Mouse (Mus musculus): ENCODE results near the gene Mtor. TPM values are rescaled to one million over a fixed set of nuclear protein-coding genes. Genes with fewer than 3 reads are reported as not detected.

Mtor gene
- total RNA-seq, 2 experiments from 2014 or later = 87.2 to 89.3 TPM

DNA sequence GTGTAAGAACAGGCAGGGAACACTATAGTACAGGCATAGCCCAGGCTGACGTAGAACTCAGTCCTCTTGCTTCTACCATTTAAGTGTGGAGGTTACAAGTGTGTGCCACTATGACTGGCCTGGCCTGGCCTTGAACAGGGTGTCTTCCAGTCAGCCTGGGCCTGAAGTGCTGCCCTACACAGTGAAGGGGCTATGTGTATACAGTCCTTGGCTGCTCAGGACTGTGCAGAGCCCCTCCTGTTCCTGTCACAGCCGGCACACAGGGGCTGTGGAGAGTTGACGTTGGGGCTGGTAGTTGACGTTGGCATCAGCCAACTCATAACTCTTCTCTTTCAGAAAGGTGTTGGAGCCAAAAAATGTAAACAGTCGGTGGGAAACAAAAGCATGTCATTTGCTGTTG is 133.0 kb downstream of the Mtor start:
- intact Hi-C loops (cut with DNase I) = no loop called here

GRCm38 (mm10) chr4:148583257-148583656 is 134.8 kb downstream of the Mtor start:
- no peak for DNase-seq (ENCODE audit: low spot score in 2 of 2)
- intact Hi-C loops (cut with DNase I) = no loop called here

More for the DNA sequence above, 133.0 kb downstream of the Mtor start:
- no peak for DNase-seq (ENCODE audit: low spot score in 2 of 2)

DNA sequence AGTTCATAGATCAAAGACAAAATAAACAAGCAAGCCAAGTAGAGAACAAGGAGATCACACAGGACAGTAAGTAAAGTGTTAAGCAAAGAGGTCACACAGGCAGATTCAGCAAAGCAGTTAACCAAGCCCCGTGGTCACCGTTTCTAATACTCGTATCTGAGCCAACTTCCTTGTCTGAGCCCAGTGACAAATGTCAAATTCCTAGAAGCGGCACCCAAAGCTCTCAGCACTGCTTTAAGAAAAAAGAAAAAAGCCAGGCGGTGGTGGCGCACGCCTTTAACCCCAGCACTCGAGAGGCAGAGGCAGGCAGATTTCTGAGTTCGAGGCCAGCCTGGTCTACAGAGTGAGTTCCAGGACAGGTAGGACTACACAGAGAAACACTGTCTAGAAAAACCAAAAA is 138.2 kb downstream of the Mtor start:
- DNase-seq (ENCODE audit: low spot score in 2 of 2) = no peak
- intact Hi-C loops (cut with DNase I) = no loop called here

DNA sequence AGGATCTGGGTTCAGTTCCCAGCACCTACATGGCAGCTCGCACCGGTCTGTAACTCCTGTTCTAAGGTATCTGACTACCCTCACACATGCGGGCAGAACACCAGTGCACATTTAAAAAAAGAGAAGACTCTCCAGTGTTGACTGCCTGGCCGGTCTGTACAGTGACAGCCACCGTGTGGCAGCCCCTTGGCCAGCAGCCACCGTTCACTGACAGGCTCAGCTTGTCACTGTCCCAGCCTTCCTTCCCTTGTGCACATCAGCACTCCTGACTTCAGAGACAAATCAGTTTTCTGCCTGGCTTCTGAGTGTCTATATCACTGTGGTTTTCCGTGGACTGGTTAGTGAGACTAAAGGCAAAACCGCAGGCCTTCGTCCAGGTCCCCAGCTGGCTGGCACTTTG is 140.4 kb downstream of the Mtor start:
- DNase-seq (ENCODE audit: low spot score in 2 of 2) = peak; percentile 38 to 47
- intact Hi-C loops (cut with DNase I) = no loop called here

DNA sequence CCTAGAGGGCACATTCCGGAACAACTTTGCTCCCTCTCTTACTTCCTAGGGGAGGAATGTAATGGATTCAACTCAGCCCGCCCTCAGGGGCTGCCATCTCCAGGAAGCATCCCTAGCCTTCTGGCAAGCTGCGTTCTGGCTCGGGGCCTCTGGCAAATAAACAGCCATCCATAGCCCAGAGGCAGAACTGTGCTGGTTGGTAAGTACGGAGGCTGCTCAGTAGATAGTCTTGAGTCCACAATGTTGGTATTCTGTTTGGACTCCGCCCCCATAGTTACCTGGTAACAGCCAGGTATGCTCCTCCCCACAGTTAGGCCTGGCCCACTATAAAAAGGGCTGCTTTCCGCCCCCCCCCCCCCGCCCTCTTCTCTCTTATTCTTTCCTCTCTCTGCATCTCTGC is 141.2 kb downstream of the Mtor start:
- intact Hi-C loops (cut with DNase I) = no loop called here
- DNase-seq (ENCODE audit: low spot score in 2 of 2) = no peak

GRCm38 (mm10) chr4:148590421-148591170 is 142.2 kb downstream of the Mtor start:
- intact Hi-C loops (cut with DNase I) = no loop called here
- peak in 1 of 2 experiments; percentile 49 for DNase-seq (ENCODE audit: low spot score in 2 of 2)

DNA sequence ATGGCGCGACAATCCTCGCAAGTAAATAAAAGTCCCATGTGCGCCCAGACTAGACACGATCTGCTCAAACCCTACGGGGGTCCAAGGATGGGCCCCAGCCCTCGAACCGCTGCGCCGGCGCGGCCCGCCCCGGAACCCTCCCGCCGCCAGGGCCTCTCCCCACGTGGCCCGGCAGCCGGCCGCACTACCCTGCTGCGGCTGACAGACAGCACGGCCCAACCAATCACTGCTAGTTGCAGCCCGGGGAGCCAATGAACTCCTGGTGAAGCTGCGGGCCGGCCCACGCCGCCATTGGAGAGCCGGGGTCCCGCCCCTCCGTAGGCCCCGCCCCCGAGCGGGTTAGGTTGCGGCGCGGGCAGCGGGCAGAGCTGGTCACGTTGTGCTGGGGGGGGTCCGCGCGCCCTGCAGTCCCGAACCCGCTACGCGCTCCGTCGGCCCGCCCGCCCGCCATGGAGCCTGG is 142.8 kb downstream of the Mtor start, which contains the start of gene Srm:
Gene Srm, plus strand, starts transcription at position 333 of the 460 bp plus-strand sequence.
- intact Hi-C loops (cut with DNase I) = no loop called here
- DNase-seq (ENCODE audit: low spot score in 2 of 2) = peak; percentile 98

DNA sequence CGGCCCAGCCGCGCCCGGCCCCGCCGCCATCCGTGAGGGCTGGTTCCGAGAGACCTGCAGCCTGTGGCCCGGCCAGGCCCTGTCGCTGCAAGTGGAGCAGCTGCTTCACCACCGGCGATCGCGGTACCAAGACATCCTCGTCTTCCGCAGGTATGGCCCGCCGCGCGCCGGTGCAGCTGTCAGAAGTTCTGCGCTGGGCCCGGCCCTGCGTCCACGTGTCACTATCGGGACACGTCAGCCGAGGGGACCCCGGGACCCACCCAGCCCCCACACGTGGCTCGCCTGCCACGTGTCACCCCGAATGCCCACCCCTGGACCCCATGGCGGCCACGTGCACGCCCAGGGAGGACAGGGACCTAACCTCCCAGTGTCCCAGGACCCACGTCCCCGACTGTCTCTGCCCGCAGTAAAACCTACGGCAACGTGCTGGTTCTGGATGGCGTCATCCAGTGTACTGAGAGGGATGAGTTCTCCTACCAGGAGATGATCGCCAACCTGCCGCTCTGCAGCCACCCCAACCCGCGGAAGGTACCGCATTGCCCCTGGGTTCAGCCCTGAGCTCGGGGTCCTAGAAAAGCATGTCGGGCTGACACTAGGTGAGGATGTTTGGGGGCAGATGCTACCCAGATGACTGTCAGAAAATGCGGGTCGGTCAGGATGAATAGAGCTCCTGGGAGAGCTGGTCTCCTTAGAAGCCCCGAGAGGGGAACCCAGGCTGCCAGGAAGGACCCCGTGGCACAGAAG is 143.4 kb downstream of the Mtor start:
- DNase-seq (ENCODE audit: low spot score in 2 of 2) = peak; percentile 37 to 45
- intact Hi-C loops (cut with DNase I) = no loop called here

GRCm38 (mm10) chr4:148593996-148594395 is 145.6 kb downstream of the Mtor start:
- DNase-seq (ENCODE audit: low spot score in 2 of 2) = no peak
- intact Hi-C loops (cut with DNase I) = no loop called here

DNA sequence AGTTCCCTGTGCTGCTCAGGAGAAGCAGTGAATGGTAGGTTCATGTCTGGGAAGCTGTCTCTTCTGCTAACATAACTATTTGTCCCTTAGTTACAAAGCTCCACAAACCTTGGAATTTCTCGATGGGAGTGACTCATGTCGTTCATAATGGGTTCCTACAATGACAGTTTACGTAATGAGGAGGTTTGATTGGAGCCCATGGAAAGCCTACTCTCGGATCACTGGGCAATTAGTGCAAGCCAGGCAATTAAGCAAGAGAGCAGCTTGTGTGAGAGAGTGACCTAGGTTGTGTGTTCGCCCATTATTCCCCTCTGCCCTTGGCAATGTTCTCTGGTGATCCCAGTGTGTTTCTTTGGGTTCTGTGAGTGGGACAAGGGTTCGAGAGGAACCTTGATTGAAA is 147.5 kb downstream of the Mtor start:
- intact Hi-C loops (cut with DNase I) = no loop called here
- DNase-seq (ENCODE audit: low spot score in 2 of 2) = no peak

DNA sequence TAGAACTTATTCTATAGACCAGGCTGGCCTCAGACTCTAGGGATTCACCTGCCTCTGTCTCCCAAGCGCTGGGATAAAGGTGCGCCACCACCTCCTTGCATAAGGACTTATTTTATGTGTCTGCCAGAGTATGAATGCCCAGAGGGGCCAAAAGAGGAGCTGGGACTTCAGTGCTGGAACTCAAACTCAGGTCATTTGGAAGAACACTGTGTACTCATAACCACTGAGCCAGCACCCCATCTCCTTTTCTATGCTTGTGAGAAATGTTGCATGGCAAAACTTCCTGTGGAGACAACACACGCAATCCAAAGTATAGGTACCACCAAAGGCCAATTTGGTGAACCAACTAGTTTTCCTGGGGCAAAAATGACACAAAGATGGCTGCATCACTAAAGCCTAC is 148.3 kb downstream of the Mtor start:
- intact Hi-C loops (cut with DNase I) = no loop called here
- DNase-seq (ENCODE audit: low spot score in 2 of 2) = no peak

- no peak for DNase-seq (ENCODE audit: low spot score in 2 of 2)
- intact Hi-C loops (cut with DNase I) = no loop called here
These were observed 150.4 kb downstream of the Mtor start for GRCm38 (mm10) chr4:148598826-148599225.

GRCm38 (mm10) chr4:148600316-148600715 is 151.9 kb downstream of the Mtor start:
- no peak for DNase-seq (ENCODE audit: low spot score in 2 of 2)
- intact Hi-C loops (cut with DNase I) = no loop called here

DNA sequence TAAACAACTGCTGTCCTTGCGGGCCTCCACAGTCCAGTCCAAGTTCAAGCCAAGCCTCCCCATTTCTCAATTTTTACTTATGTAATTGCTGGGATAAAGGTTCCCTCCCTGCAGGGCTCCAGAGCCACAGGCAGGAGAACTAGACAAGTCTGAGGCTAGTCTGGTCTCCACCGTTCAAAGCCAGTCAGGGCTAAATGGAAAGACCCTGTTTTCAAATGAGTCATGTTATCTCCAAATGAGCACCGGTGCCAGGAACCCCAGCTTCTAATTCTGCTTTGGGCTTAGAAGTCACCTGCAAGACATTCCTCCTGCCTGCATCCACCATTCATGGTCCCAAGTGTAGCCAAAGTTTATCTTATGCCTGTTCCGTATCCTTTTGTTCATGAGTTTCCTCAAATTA is 153.5 kb downstream of the Mtor start:
- DNase-seq (ENCODE audit: low spot score in 2 of 2) = no peak
- intact Hi-C loops (cut with DNase I) = no loop called here

GRCm38 (mm10) chr4:148602357-148603120 is 154.1 kb downstream of the Mtor start, which contains the start of gene Masp2:
TSS of gene Masp2 (plus strand) at chr4:148602554.
- intact Hi-C loops (cut with DNase I) = no loop called here

DNA sequence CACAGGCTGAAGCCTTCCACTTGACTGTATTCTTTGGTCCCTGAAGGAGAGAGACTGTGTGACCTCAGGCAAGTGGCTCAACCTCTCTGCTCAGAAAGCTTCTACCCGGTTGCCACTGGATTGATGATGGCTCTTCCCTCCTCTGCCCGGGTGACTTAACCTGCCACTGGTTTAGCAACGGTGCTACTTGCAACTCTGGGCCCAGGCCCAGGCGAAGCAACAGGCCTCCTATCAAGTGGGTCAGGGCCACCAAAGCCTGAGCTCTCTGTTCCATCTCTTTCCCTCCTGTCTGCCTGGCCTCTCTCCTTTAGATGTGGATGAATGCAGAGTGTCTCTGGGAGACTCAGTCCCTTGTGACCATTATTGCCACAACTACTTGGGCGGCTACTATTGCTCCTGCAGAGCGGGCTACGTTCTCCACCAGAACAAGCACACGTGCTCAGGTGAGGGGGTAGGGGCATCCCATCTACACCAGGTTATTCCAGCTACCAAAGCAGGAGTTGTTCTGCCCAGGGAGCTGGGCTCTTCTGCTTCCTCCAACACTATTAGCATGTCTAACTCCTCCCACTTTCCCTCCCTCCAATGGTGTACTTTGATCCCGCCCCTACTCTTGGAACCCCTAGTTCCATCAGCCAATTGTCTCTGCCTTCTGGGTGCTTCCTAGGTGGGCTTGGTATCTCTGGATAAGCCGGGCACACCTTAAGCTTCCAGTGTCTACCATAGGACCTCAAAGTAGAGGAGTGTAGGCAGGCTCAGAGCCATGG is 155.1 kb downstream of the Mtor start:
- DNase-seq (ENCODE audit: low spot score in 2 of 2) = peak in 1 of 2 experiments; percentile 49
- intact Hi-C loops (cut with DNase I) = no loop called here

More at GRCm38 (mm10) chr4:148602357-148603120, 154.1 kb downstream of the Mtor start, which contains the start of gene Masp2:
- DNase-seq (ENCODE audit: low spot score in 2 of 2) = no peak

DNA sequence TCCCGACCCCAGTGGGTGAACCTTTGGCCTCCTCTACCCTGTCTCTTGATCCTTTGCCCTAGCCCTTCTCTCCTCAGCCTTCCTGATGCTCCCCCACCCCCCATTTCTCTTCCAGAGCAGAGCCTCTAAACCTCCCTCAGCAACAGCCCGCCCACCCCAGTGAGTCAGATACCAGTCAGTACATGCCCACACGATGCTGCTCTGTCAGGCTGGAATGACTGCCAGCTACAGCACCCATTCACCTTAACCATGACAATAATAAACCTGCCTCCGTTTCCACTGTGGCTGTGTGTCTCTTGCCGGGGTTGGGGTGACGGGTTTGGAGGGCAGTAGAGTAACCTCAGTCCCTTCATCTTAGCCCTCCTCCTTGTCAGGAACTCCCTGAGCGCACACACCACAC is 155.7 kb downstream of the Mtor start:
- peak; percentile 68 to 70 for DNase-seq (ENCODE audit: low spot score in 2 of 2)
- intact Hi-C loops (cut with DNase I) = no loop called here

GRCm38 (mm10) chr4:148604541-148605165 is 156.2 kb downstream of the Mtor start:
- intact Hi-C loops (cut with DNase I) = no loop called here
- peak; percentile 66 to 76 for DNase-seq (ENCODE audit: low spot score in 2 of 2)

Data from left cerebral cortex, postnatal 14 days (tissue).